Mouse (Mus musculus) heart, embryonic 16.5 days (tissue): ENCODE measurements around the gene Fance. TPM values are rescaled to one million over a fixed set of nuclear protein-coding genes. Genes with fewer than 3 reads are reported as not detected.

ENCODE experiments used
- ATAC-seq: fragments of 200-750 bp; cut with Nextera tagmentation; replicated peaks from 2 replicates; pipeline ENCODE4 v1.8.0; 2017; ENCODE audit warnings: moderate number of reproducible peaks; ENCODE audit not compliant: insufficient read depth, low FRiP score; ENCODE audit errors: extremely low read depth
- H3K27ac ChIP-seq: fragments of 300-500 bp; sonication (generic); 2 replicates; pipeline ENCODE4 v1.5.1; 2014; ENCODE audit warnings: mild to moderate bottlenecking, low read length, control low read depth, moderate library complexity
- H3K27me3 ChIP-seq: fragments of 300-500 bp; sonication (generic); 2 replicates; pipeline ENCODE4 v1.6.1; 2014; ENCODE audit warnings: low read length, mixed read lengths; ENCODE audit not compliant: control insufficient read depth, insufficient read depth
- H3K36me3 ChIP-seq: fragments of 300-500 bp; sonication (generic); 2 replicates; pipeline ENCODE4 v1.6.1; 2014; ENCODE audit not compliant: control insufficient read depth, insufficient read depth
- H3K4me1 ChIP-seq: fragments of 300-500 bp; sonication (generic); 2 replicates; pipeline ENCODE4 v1.6.1; 2014; ENCODE audit warnings: low read length, mixed read lengths; ENCODE audit not compliant: control insufficient read depth, insufficient read depth
- H3K4me2 ChIP-seq: fragments of 300-500 bp; sonication (generic); 2 replicates; pipeline ENCODE4 v1.6.1; 2014; ENCODE audit warnings: low read depth, mild to moderate bottlenecking, control low read depth, low read length
- H3K4me3 ChIP-seq: fragments of 300-500 bp; sonication (generic); 2 replicates; pipeline ENCODE4 v1.5.1; 2014; ENCODE audit warnings: mild to moderate bottlenecking, control low read depth, low read length
- H3K9ac ChIP-seq: fragments of 300-500 bp; sonication (generic); 2 replicates; pipeline ENCODE4 v1.6.1; 2014; ENCODE audit warnings: low read length, control low read depth
- H3K9me3 ChIP-seq: fragments of 300-500 bp; sonication (generic); replicated peaks from 2 replicates; pipeline ENCODE4 v1.6.1; 2016; ENCODE audit warnings: low read length; ENCODE audit not compliant: control insufficient read depth
- WGBS: fragments of 180-500 bp; shearing (Covaris S2); extraction: QIAGEN DNeasy Blood & Tissue Kit; methylation state at CpG from one replicate; pipeline ENCODE4 v1.1.7; 2014; 5-methylcytosine and 5-hydroxymethylcytosine counted together
- polyA plus RNA-seq: library from polyadenylated mRNA; unstranded; fragments of >200 nt; fragmentation: Nextera tagmentation; extraction: Ambion mirVana; gene quantifications from 2 replicates; pipeline ENCODE4 v1.2.1, GENCODE M21; 2015

The Fance gene
- polyA plus RNA-seq, 1 experiment from 2014 or later: 17.6 TPM

DNA sequence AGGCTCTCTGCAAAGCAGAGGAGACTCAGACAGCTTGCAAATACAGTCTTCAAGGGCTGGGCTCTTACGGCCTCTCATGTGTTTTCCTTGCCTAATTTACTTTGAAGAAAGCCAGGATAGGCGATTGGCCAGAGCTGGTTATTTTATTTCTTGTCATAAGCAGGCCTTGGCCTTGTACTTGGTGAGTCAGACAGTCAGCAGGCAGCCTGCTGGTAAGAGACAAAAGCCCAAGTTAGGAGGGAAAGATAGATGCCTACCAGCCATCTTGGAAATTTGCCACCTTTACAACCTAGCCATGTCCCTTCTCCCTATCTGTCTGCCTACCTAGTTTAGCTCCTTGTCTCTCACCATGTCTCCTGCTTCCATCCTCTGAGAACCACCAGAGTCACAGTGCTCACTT, 58.0 kb downstream of the Fance start:
- Histone ChIP-seq H3K27ac (no peak overlapping the region), H3K9ac (no peak overlapping the region), H3K27me3 (peaks cover 19% of the 10 kb centered on the region), H3K4me3 (no peak overlapping the region), H3K9me3 (no peaks in the 10 kb centered on the region), H3K4me2 (no peak overlapping the region), H3K4me1 (peaks cover 2% of the 10 kb centered on the region; the same call in 1 of the 2 replicates), H3K36me3 (no peaks in the 10 kb centered on the region)
- ATAC-seq: no peak
- WGBS: 64% methylated on average over 2 of the region's 2 CpGs

DNA sequence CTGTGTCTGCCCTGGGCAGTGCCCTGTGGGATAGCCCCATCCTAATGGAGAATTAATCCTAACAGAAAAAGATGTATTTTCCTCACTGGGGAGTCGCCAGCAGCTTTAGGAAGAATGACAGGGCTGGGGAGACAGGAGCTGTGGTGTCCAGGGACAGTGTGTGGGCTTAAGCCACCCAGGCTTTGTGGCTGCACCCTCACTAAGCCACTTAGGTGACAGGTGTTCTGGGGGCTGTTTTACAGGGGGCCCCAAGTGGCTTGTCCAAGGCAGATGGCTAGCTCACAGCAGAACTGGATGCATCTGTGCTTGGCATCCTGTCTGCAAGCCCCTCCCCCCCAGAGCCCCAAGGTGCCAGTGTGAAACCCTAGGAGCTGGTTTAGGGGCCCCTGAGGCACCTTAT, 58.6 kb downstream of the Fance start:
- no peak for ATAC-seq

DNA sequence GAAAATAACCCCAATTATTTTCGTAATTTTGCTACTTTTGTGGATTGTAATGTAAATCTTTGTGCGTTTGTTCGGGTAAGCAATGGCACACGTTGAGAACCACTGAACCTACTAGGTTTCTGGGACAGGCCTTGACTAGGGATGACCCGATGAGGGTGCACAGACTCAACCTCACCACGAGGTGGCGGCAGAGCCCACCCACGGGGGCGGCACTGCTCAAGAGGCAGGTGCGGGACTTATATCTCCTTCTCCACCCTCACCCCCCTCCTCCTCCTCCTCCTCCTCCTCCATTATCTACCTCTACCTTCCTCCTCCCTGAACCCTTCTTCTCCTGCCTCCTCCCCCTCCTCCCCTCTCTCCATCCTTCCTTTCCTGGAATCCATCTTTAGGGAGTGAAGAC, 60.5 kb downstream of the Fance start:
- no peaks in the 10 kb centered on the region; the same call in 1 of the 2 replicates for H3K4me1 ChIP-seq
- H3K9me3 ChIP-seq: no peaks in the 10 kb centered on the region
- H3K27me3 ChIP-seq: peaks cover 25% of the 10 kb centered on the region
- no peaks in the 10 kb centered on the region for H3K36me3 ChIP-seq
- no peak for ATAC-seq
- H3K9ac ChIP-seq: no peak overlapping the region
- H3K4me3 ChIP-seq: no peak overlapping the region
- 17% methylated on average over 10 of the region's 10 CpGs for WGBS
- no peak overlapping the region for H3K4me2 ChIP-seq
- H3K27ac ChIP-seq: no peak overlapping the region

More for the DNA sequence above, 58.6 kb downstream of the Fance start:
- WGBS: 82% methylated on average over 1 of the region's 1 CpGs
- no peak overlapping the region for H3K4me2 ChIP-seq
- H3K36me3 ChIP-seq: no peaks in the 10 kb centered on the region
- H3K9me3 ChIP-seq: no peaks in the 10 kb centered on the region
- no peak overlapping the region for H3K9ac ChIP-seq
- H3K27me3 ChIP-seq: peaks cover 22% of the 10 kb centered on the region
- H3K4me3 ChIP-seq: no peak overlapping the region
- H3K27ac ChIP-seq: no peak overlapping the region
- H3K4me1 ChIP-seq: peaks cover 2% of the 10 kb centered on the region; the same call in 1 of the 2 replicates

DNA sequence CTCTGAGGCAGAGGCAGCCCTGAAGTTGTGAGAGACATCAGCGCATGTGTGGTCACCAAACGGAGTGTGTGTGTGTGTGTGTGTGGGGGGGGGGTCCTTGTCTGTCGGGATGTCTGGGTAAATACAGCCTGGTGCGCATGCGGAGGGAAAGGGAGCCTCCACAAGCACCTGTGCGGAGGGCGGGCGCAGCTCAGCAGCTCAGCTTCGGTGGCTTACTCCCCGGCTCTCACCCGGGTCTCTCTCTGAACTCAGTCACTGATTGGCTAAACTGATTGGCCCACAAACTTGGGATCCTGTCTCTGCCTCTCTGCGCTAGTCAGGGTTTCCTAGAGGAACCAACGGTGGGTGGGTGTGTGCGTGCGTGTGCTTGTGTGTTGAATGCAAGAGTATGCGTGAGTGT, 61.2 kb downstream of the Fance start:
- H3K27ac ChIP-seq: no peak overlapping the region
- H3K4me3 ChIP-seq: no peak overlapping the region
- peaks cover 25% of the 10 kb centered on the region for H3K27me3 ChIP-seq
- no peak for ATAC-seq
- no peaks in the 10 kb centered on the region; the same call in 1 of the 2 replicates for H3K4me1 ChIP-seq
- H3K36me3 ChIP-seq: no peaks in the 10 kb centered on the region
- WGBS: 28% methylated on average over 16 of the region's 16 CpGs
- H3K9me3 ChIP-seq: no peaks in the 10 kb centered on the region
- H3K4me2 ChIP-seq: peak overlapping the region; percentile 18; the same call in 1 of the 2 replicates
- no peak overlapping the region for H3K9ac ChIP-seq

DNA sequence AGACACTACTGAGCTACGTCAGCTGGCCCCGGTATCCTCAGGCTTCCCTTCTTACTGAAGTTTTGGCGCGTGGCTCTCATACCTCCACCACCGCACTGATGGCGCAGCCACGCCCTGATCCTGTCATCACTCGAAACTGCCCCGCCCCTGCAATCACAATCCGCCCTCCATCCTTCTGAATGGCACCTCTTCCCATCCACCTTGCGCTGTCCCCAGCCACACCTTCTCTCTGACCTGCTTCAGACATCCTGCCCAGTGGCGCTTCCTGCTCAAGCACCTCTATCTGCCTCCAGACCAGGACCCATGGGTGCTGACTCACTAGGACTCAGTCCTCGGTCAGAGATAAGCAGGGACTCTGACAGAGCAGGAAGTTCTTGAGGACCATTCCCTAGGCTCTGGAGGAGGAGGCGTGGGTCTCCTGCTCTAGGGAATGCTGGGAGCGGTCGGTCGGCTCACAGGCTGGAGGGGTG, 62.3 kb downstream of the Fance start:
- Histone ChIP-seq H3K27ac (no peak overlapping the region), H3K4me2 (no peak overlapping the region), H3K4me3 (no peak overlapping the region), H3K27me3 (peaks cover 27% of the 10 kb centered on the region), H3K4me1 (no peaks in the 10 kb centered on the region; the same call in 1 of the 2 replicates), H3K9me3 (no peaks in the 10 kb centered on the region), H3K36me3 (no peaks in the 10 kb centered on the region), H3K9ac (no peak overlapping the region)
- 9% methylated on average over 17 of the region's 17 CpGs for WGBS
- no peak for ATAC-seq

Other genes with a start within 250 kb of the Fance start
- gene Tcp11, start 232.9 kb upstream of the Fance start, polyA plus RNA-seq: 0.71 and 1.9 TPM in 2 replicates
- gene Scube3, start 171.4 kb upstream of the Fance start, polyA plus RNA-seq: 0.51 and 0.64 TPM in 2 replicates
- 20.5 and 22.2 TPM in 2 replicates for gene Zfp523, start 136.4 kb upstream of the Fance start, polyA plus RNA-seq
- 7.9 and 20.5 TPM in 2 replicates for gene Def6, start 105.7 kb upstream of the Fance start, polyA plus RNA-seq
- gene Ppard, start 80.8 kb upstream of the Fance start, polyA plus RNA-seq: 1.2 and 1.8 TPM in 2 replicates
- gene Rpl10a, start 15.0 kb downstream of the Fance start, polyA plus RNA-seq: 279 and 343 TPM in 2 replicates
- gene Tead3, start 37.3 kb downstream of the Fance start, polyA plus RNA-seq: 6.2 and 6.4 TPM in 2 replicates
- gene Tulp1, start 51.7 kb downstream of the Fance start, polyA plus RNA-seq: 2.1 and 3.1 TPM in 2 replicates
- gene Fkbp5, start 204.0 kb downstream of the Fance start, polyA plus RNA-seq: 34.9 and 54.5 TPM in 2 replicates
- not detected in 2 replicates for gene Armc12, start 217.3 kb downstream of the Fance start, polyA plus RNA-seq
- not detected in 2 replicates for gene Clpsl2, start 235.9 kb downstream of the Fance start, polyA plus RNA-seq
- gene Clps, start 247.2 kb downstream of the Fance start, polyA plus RNA-seq: 2.2 TPM in 1 of 2 replicates, not detected in the other